Mouse (Mus musculus) brain, embryonic 14.5 days (tissue): Measurements from ENCODE around the gene Dhrs7c. TPM values are rescaled to one million over a fixed set of nuclear protein-coding genes. Genes with fewer than 3 reads are reported as not detected.
A peak's percentile ranks its signal among the peaks of the same experiment; 100 is the strongest.

Source experiments
- DNase-seq: peaks from one replicate; pipeline ENCODE4 v3.0.0-alpha.2; 2011; ENCODE audit warnings: low read depth
- CTCF ChIP-seq: fragments of 200-500 bp; IDR thresholded peaks from 2 replicates; pipeline ENCODE4 v1.5.1; 2012; ENCODE audit warnings: inconsistent platforms, mild to moderate bottlenecking, moderate library complexity, borderline replicate concordance; ENCODE audit not compliant: insufficient read depth, insufficient read length; ENCODE audit errors: extremely low read depth
- POLR2A ChIP-seq: fragments of 200-500 bp; IDR thresholded peaks from 2 replicates; pipeline ENCODE4 v1.6.1; 2012; ENCODE audit warnings: mild to moderate bottlenecking, inconsistent platforms, borderline replicate concordance; ENCODE audit not compliant: poor library complexity, insufficient read depth, insufficient read length, severe bottlenecking; ENCODE audit errors: extremely low read depth
- polyA plus RNA-seq: library from polyadenylated mRNA; depleted of rRNA; stranded (reverse); fragments of >200 nt; gene quantifications from 2 replicates; pipeline ENCODE4 v1.2.3, GENCODE M21; 2012

The Dhrs7c gene
- polyA plus RNA-seq, 1 experiment: not detected

DNA sequence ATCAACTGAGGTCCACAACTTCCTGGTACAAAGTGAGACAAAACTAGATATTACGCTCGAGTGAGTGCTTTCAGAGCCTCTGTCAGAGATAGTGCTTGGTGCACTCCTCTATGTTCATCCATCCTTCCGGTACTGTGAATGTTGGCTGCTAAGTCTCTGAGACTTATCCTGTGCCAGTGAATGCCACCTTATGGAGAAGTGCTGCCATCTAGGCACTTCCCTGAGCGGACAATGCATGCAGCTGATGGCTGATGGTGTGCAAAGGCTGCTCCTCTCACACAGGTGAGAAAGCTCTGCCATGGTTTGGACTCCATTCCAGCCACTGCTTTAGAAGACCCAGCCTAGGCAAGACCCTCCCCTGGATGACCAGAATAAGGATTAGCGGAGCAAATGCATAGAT is 10.1 kb downstream of the Dhrs7c start:
- no peak for DNase-seq
- TF ChIP-seq CTCF: no peak
- TF ChIP-seq POLR2A: no peak

DNA sequence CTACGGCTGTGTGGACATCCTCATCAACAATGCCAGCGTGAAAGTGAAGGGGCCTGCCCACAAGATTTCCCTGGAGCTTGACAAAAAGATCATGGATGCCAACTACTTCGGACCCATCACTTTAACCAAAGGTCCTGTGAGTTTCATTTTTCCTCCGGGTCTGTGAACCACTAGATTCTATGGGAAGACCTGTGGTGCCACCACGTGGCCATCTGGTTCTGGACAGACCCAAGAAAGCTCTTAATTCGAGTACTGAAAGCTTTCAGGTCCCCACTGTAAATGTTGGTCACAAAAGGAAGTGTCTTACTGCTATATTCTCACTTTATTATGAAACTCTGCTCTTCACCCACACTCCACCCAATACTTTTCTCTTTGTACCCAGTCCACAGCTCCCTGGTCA is 13.5 kb downstream of the Dhrs7c start:
- no peak for DNase-seq
- no peak for TF ChIP-seq CTCF
- TF ChIP-seq POLR2A: no peak

DNA sequence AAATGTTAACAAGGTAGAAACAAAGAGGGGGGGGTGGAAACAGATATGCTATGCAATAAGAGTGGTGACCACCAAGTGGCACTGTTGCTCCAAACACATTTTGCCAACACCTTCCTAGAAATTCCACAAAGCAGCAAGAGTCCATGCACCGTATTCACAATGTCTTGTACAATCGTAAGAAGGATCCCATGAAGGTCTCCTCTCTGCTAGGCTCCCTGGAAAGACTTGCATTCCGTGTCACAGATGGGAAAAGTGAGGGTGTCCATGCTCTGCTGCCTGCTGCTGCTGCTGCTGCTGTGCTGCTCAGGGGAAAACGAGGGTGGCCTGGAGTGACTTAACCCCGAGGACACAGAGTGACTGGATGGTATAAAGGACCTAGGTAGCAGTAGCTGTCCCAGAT is 21.6 kb downstream of the Dhrs7c start:
- TF ChIP-seq POLR2A (no peak), CTCF (peak; percentile 62; the same call in 1 of the 2 replicates)
- DNase-seq: peak; percentile 81

DNA sequence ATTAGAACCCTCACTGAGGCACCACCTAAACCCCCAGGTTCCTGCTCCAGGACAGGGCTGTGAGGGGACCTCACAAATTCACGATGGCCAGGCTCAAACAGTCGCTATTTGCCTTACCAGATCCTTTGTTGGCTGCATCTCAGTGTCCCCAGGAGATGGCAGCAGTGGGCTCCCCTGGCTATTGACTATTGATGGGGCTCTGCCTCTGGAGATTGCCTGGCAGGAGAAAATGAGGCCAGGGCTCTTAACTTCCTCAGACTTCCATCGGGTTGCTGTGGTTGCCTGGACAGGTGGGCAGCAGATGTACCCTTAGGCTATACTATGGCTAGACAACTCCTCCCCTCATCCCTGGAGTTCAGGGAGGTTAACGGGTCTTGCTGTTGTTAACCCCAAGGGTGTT is 22.2 kb downstream of the Dhrs7c start:
- DNase-seq: peak; percentile 61
- TF ChIP-seq POLR2A (no peak), CTCF (peak; percentile 75)

DNA sequence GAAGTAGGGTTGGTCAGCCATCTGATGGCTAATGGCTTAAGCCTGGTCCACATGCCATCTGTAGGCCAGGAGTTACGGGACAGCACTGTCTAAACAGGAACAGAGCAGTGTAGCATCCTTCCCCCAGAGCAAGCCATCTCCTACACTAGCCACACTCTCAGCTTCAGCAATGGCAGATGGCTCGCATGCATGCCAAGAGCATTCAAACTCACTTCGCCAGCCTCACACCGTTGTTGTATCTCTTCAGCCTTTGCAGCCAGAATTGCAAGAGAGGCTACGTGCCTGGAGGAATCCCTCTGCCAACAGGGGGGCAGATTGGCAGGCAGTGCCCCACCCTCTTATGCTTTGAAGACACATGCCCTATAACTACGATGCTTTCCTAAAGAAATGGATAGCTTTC is 23.6 kb downstream of the Dhrs7c start:
- DNase-seq: peak; percentile 82
- TF ChIP-seq CTCF: no peak
- TF ChIP-seq POLR2A: no peak

DNA sequence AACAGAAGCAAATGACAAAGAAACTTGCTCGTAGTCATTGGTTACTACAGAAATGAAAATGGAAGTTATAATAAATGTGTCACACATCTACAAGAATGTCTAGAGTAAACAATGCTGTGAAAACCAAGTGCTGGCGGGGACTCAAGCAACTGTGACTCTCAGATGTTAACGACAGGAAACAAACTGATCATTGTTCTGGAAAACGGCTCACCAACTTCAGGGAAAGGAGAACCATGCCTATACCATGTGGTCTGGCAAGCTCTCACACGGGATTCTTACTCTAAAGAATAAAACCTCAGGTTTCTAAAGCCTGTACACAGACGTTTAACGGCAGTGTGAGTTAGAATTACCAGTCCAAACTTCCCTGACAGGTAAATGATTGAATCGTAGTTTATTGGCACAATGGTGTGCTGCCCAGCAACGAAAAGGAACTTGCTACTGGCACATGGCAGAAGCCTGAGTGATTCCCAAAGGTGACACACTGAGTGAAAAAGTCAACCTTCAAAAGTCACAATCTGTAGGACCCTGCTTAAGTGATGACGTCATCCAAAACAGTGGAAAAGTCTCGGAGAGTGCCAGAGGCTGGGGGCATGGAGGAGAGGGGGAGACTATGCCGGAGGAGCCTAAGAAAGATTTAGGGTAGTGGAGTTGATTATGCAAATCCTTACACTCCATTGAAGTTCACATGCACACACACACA is 30.5 kb downstream of the Dhrs7c start:
- TF ChIP-seq CTCF: no peak
- TF ChIP-seq POLR2A: no peak
- DNase-seq: peak; percentile 30

DNA sequence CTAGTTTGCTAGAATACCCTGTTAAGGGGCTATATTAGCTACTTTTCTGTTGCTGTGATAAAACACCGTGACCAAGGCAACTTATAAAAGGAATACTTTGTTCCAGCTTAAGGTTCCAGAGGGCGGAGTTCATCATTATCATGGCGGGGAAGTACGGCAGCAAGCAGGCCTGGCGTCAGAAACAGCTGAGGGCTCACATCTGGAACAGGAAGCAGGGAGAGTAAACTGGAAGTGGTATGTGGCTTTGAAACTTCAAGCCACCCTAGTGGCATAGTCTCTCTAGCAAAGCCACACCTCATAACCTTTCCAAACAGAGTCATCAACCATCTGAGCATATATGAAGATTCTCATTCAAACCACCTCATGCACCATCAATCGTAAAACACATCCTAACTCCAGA is 31.5 kb downstream of the Dhrs7c start:
- no peak for DNase-seq
- TF ChIP-seq POLR2A: no peak
- no peak for TF ChIP-seq CTCF

DNA sequence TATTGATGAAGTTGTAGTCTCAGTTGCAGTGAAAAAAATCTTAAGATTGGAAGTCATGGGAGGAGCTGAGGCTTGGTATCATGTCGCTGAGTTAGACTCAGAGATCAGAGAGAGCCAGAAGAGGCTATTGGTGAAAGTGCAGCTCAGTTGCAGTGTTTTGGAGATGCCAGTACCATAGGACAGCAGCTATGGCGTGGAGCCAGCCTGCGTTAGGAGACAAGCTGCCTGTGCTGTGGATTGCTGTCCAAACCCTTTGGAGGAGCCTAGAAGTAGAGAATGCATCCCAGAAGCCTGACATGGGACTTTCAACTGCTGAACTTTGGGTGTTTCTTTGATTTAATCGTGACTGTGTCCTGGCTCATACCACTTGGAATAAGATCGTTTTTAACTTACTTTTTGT is 33.8 kb downstream of the Dhrs7c start:
- DNase-seq: no peak
- TF ChIP-seq POLR2A: no peak
- no peak for TF ChIP-seq CTCF

DNA sequence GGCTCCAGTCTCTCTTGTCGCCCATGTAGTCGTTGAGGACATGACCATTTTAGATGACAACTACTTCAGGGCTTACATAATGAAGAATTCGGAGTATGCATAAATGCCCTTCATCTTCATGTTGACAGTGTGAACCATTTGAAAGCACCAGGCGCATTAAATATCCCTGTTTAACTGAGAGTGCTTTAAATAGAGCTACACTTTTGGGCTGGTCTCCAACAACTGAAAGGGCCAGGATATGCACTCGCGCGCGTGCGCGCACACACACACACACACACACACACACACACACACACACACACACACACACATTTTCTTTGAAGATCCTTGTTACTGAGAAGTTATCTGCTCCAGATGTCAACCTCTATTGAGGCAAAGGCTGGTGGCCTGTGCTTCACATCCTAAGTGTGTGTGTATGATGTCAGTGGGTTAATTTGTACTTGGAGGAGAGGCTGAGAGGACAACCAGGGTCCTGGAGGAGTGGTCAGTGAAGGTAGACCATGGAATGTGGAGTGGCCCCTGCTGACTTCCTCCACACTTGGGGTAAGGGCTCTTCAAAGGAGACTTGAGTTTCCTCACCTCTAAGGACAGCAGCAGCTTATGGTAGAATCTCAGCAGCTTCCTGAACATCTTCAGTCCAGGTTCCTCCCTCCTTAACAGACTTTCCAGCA is 37.6 kb downstream of the Dhrs7c start:
- no peak for TF ChIP-seq CTCF
- no peak for TF ChIP-seq POLR2A
- no peak for DNase-seq

DNA sequence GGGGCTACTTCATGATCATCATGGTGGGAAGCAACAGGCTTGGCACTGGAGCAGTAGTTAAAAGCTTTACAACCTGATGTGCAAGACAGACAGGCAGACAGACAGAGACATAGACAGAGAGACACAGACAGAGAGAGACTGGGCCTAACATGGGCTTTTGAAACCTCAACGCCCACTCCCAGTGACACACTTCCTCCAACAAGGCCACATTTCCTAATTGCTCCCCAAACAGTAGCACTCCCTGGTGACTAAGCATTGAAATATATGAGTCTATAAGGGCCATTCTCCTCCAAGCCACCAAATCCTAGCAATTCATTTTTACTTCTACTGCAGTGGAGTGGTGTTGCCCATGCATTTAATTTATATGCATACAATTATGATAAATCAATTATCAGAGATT is 41.8 kb downstream of the Dhrs7c start:
- TF ChIP-seq CTCF (no peak), POLR2A (no peak)
- DNase-seq: no peak

DNA sequence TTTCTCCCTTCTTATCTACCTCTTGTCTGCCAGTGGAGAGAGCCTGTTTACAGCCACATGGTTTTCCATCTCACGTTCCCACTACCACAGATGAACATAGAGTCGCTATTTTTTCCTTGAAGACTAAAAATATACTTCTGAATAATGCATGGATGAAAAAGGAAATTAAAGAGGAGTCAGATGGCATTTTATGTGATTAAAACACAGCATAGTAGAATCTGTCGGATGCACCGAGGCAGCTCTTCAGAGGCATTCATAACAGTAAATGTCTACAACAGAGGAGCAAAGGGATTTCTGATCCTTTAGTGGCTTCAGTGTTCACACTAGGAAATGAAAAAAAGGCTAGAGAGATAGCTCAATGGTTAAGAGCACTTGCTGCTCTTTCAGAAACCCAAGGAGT is 47.2 kb downstream of the Dhrs7c start:
- TF ChIP-seq CTCF (no peak), POLR2A (no peak)
- DNase-seq: no peak

DNA sequence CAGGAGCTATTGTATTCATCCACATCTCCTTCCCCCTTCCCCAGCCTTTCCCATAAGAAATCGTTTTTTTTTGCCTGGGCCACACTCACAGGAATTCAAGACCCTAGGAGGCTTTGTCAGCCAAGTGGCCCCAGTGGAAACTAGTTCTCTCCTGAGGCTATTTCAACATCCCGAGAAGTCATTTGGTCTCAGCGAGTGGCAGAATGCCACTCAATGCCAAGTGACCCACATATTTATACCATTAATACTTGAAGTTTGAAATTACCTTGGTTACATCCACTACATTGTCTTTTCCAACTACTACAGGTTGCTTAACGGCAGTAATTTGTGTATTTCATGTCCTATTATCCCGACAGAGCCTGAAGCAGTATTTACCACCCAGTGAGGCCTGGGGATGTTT is 53.8 kb downstream of the Dhrs7c start:
- no peak for DNase-seq
- TF ChIP-seq POLR2A (no peak), CTCF (no peak)
